Mouse (Mus musculus) ES-E14 (cell line): Measurements from ENCODE around the gene Il33. TPM values are rescaled to one million over a fixed set of nuclear protein-coding genes. Genes with fewer than 3 reads are reported as not detected.

Experiments used
- DNase-seq: peaks from one replicate; pipeline ENCODE4 v3.0.0-alpha.2; 2013; ENCODE audit warnings: low read depth, low spot score
- H3K27ac ChIP-seq: 2 replicates; pipeline ENCODE4 v1.5.1; 2012; ENCODE audit warnings: low read depth, mild to moderate bottlenecking, low read length, moderate library complexity, mixed read lengths; ENCODE audit not compliant: poor library complexity, insufficient read depth, severe bottlenecking
- H3K36me3 ChIP-seq: 2 replicates; pipeline ENCODE4 v1.6.1; 2012; ENCODE audit warnings: mild to moderate bottlenecking, low read length, moderate library complexity, mixed read lengths; ENCODE audit not compliant: control insufficient read depth, poor library complexity, insufficient read depth, severe bottlenecking
- H3K4me1 ChIP-seq, 2 experiments: fragments of 150-350 bp in 1 of 2; sonication (generic) in 1 of 2; 2 replicates each; pipeline ENCODE4 v1.6.1; 2012; ENCODE audit warnings: low read length in 2 of 2, mild to moderate bottlenecking in 1 of 2, mixed read lengths in 1 of 2; ENCODE audit not compliant: control insufficient read depth in 2 of 2, insufficient read depth in 2 of 2, poor library complexity in 1 of 2
- H3K4me3 ChIP-seq, 2 experiments: fragments of 150-350 bp in 1 of 2; sonication (generic) in 1 of 2; 2 replicates each; pipeline ENCODE4 v1.5.1; 2012; ENCODE audit warnings: low read length in 2 of 2, low read depth in 1 of 2, mild to moderate bottlenecking in 1 of 2, mixed read lengths in 1 of 2; ENCODE audit not compliant: insufficient read depth in 1 of 2, poor library complexity in 1 of 2, severe bottlenecking in 1 of 2
- H3K9ac ChIP-seq: 2 replicates; pipeline ENCODE4 v1.6.1; 2012; ENCODE audit warnings: low read depth, mild to moderate bottlenecking, low read length, mixed read lengths; ENCODE audit not compliant: poor library complexity, insufficient read depth, severe bottlenecking
- H3K9me3 ChIP-seq: fragments of 150-350 bp; sonication (generic); 2 replicates; pipeline ENCODE4 v1.6.1; 2012; ENCODE audit warnings: low read depth, mild to moderate bottlenecking, low read length; ENCODE audit not compliant: control insufficient read depth, insufficient read depth
- CHD2 ChIP-seq: IDR thresholded peaks from 2 replicates; pipeline ENCODE4 v1.6.1; 2014; ENCODE audit warnings: mild to moderate bottlenecking, low read depth, low read length, inconsistent platforms
- HCFC1 ChIP-seq: IDR thresholded peaks from 2 replicates; pipeline ENCODE4 v1.6.1; 2012; ENCODE audit warnings: low read length, inconsistent platforms, borderline replicate concordance; ENCODE audit not compliant: insufficient read depth
- MAFK ChIP-seq: IDR thresholded peaks from 2 replicates; pipeline ENCODE4 v1.6.1; 2014; ENCODE audit warnings: mild to moderate bottlenecking, low read depth, low read length, inconsistent platforms; ENCODE audit not compliant: insufficient read depth
- ZC3H11A ChIP-seq: IDR thresholded peaks from 2 replicates; pipeline ENCODE4 v1.6.1; 2012; ENCODE audit warnings: low read depth, mild to moderate bottlenecking, inconsistent platforms, low read length, borderline replicate concordance
- ZNF384 ChIP-seq: IDR thresholded peaks from 2 replicates; pipeline ENCODE4 v1.6.1; 2012; ENCODE audit warnings: low read depth, low read length, inconsistent platforms
- in situ Hi-C, 2 experiments: fragments of 600-800 bp; cut with MboI; formaldehyde crosslinking; loops; one replicate each; pipeline ENCODE4 v1.15.1; 2025; ENCODE audit warnings: low sequenced_read_pairs in 2 of 2, inconsistent platforms in 1 of 2; ENCODE audit not compliant: unreplicated experiment in 2 of 2
- total RNA-seq: library from RNA; depleted of rRNA; stranded (reverse); fragments of 300-350 nt; gene quantifications from 2 replicates; pipeline ENCODE4 v1.2.3, GENCODE M21; 2012

Gene Il33
- total RNA-seq, 1 experiment, result 1.6 TPM

- H3K9ac ChIP-seq, result no peak overlapping the region
- in situ Hi-C loops, result no loop called here
- H3K4me1 ChIP-seq, result no peaks in the 10 kb centered on the region
- H3K9me3 ChIP-seq, result no peaks in the 10 kb centered on the region
- no peak overlapping the region for H3K27ac ChIP-seq
- no peak for TF ChIP-seq ZC3H11A
- no peak for TF ChIP-seq CHD2
- TF ChIP-seq HCFC1, result no peak
- no peak for DNase-seq
- H3K4me3 ChIP-seq, result no peak overlapping the region
- H3K36me3 ChIP-seq, result no peaks in the 10 kb centered on the region
These were observed 42.2 kb upstream of the Il33 start for GRCm38 (mm10) chr19:29882696-29883095.

GRCm38 (mm10) chr19:29885548-29885947, 39.4 kb upstream of the Il33 start:
- Histone ChIP-seq H3K9ac (no peak overlapping the region), H3K27ac (no peak overlapping the region), H3K4me3 (no peak overlapping the region), H3K36me3 (no peaks in the 10 kb centered on the region), H3K9me3 (no peaks in the 10 kb centered on the region), H3K4me1 (no peaks in the 10 kb centered on the region)
- DNase-seq, result no peak
- no peak for TF ChIP-seq HCFC1
- TF ChIP-seq MAFK, result no peak
- TF ChIP-seq ZC3H11A, result no peak
- TF ChIP-seq ZNF384, result no peak
- no peak for TF ChIP-seq CHD2
- in situ Hi-C loops, result no loop called here

GRCm38 (mm10) chr19:29887476-29887875, 37.4 kb upstream of the Il33 start:
- in situ Hi-C loops, result no loop called here

GRCm38 (mm10) chr19:29888946-29889345, 36.0 kb upstream of the Il33 start:
- H3K27ac ChIP-seq, result no peak overlapping the region
- no peak for DNase-seq
- no peaks in the 10 kb centered on the region for H3K9me3 ChIP-seq
- no peak overlapping the region for H3K9ac ChIP-seq
- TF ChIP-seq ZNF384 (no peak), CHD2 (no peak), ZC3H11A (no peak), MAFK (no peak), HCFC1 (no peak)
- H3K36me3 ChIP-seq, result no peaks in the 10 kb centered on the region
- no peak overlapping the region for H3K4me3 ChIP-seq
- no peaks in the 10 kb centered on the region for H3K4me1 ChIP-seq
- in situ Hi-C loops, result no loop called here

More at GRCm38 (mm10) chr19:29887476-29887875, 37.4 kb upstream of the Il33 start:
- Histone ChIP-seq H3K4me1 (no peaks in the 10 kb centered on the region), H3K27ac (no peak overlapping the region), H3K36me3 (no peaks in the 10 kb centered on the region), H3K9me3 (no peaks in the 10 kb centered on the region), H3K4me3 (no peak overlapping the region), H3K9ac (no peak overlapping the region)
- TF ChIP-seq HCFC1 (no peak), ZC3H11A (no peak), MAFK (no peak), CHD2 (no peak), ZNF384 (no peak)
- no peak for DNase-seq

- Histone ChIP-seq H3K27ac (no peak overlapping the region), H3K4me3 (no peak overlapping the region), H3K4me1 (no peaks in the 10 kb centered on the region), H3K9me3 (no peaks in the 10 kb centered on the region), H3K36me3 (no peaks in the 10 kb centered on the region), H3K9ac (no peak overlapping the region)
- TF ChIP-seq ZC3H11A, result no peak
- no peak for TF ChIP-seq MAFK
- TF ChIP-seq CHD2, result no peak
- TF ChIP-seq HCFC1, result no peak
- no peak for TF ChIP-seq ZNF384
- in situ Hi-C loops, result no loop called here
- no peak for DNase-seq
These were observed 32.9 kb upstream of the Il33 start for GRCm38 (mm10) chr19:29891981-29892380.
